Mouse (Mus musculus) heart, embryonic 12.5 days (tissue): Measurements from ENCODE around the gene Vps13c. TPM values are rescaled to one million over a fixed set of nuclear protein-coding genes. Genes with fewer than 3 reads are reported as not detected.
A peak's percentile ranks its signal among the peaks of the same experiment; 100 is the strongest.

ENCODE experiments used
- ATAC-seq: fragments of 200-750 bp; cut with Nextera tagmentation; 2 replicates; pipeline ENCODE4 v1.8.0; 2017; ENCODE audit warnings: moderate TSS enrichment, moderate library complexity; ENCODE audit not compliant: insufficient number of reproducible peaks, low FRiP score
- H3K27ac ChIP-seq: fragments of 300-500 bp; sonication (generic); 2 replicates; pipeline ENCODE4 v1.5.1; 2016; ENCODE audit warnings: mild to moderate bottlenecking, moderate library complexity; ENCODE audit not compliant: poor library complexity, severe bottlenecking
- H3K27me3 ChIP-seq: fragments of 300-500 bp; sonication (generic); replicated peaks from 2 replicates; pipeline ENCODE4 v1.6.1; 2016; ENCODE audit warnings: mild to moderate bottlenecking, moderate library complexity
- H3K36me3 ChIP-seq: fragments of 300-500 bp; sonication (generic); 2 replicates; pipeline ENCODE4 v1.6.1; 2016; ENCODE audit warnings: mild to moderate bottlenecking, moderate library complexity
- H3K4me1 ChIP-seq: fragments of 300-500 bp; sonication (generic); replicated peaks from 2 replicates; pipeline ENCODE4 v1.6.1; 2016; ENCODE audit warnings: mild to moderate bottlenecking
- H3K4me2 ChIP-seq: fragments of 300-500 bp; sonication (generic); 2 replicates; pipeline ENCODE4 v1.6.1; 2016; ENCODE audit warnings: mild to moderate bottlenecking, moderate library complexity
- H3K4me3 ChIP-seq: fragments of 300-500 bp; sonication (generic); 2 replicates; pipeline ENCODE4 v1.5.1; 2016; ENCODE audit warnings: mild to moderate bottlenecking
- H3K9ac ChIP-seq: fragments of 300-500 bp; sonication (generic); 2 replicates; pipeline ENCODE4 v1.6.1; 2016; ENCODE audit warnings: mild to moderate bottlenecking, moderate library complexity
- H3K9me3 ChIP-seq: fragments of 300-500 bp; sonication (generic); replicated peaks from 2 replicates; pipeline ENCODE4 v1.6.1; 2016; ENCODE audit warnings: mild to moderate bottlenecking, moderate library complexity
- WGBS: fragments of 180-500 bp; shearing (Covaris S2); methylation state at CpG from one replicate; pipeline ENCODE4 v1.1.7; 2016; 5-methylcytosine and 5-hydroxymethylcytosine counted together
- polyA plus RNA-seq: library from polyadenylated mRNA; unstranded; fragments of >200 nt; fragmentation: Nextera tagmentation; extraction: Ambion mirVana; gene quantifications from 2 replicates; pipeline ENCODE4 v1.2.1, GENCODE M21; 2016

Vps13c gene
- polyA plus RNA-seq, 1 experiment from 2014 or later: 6.3 TPM

DNA sequence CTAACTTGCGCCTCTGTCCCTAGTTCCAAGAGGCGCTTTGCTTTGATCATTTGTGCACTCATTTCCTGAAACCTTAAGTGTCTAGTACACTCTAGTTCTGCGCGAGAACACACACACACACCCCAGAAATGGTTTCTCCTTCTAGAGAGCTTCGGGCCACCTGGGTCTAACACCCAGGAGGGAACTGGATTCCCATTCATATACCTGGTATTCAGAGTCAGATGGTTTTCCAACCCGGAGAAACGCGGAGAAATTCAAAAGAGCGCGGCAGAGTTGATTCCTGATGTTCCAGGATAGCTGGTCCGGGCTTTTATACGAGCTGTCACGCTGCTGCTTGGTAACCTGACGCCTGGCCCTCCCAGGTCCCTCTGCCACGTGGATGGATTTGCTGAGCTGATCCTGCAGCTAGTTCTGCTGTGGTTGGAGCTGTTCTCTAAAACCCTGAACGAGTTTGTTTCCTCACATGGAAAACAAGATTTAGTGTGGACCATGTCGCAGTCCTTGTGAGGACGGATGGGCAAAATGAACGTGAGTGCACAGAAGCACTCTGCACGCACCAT is 8.1 kb upstream of the Vps13c start, which contains the start of gene C2cd4a:
TSS of gene C2cd4a (minus strand) at position 285 of the 560 bp plus-strand sequence.
- Histone ChIP-seq H3K4me3 (peak within 1 kb of the TSS; percentile 75), H3K36me3 (no peaks in the 10 kb centered on the region), H3K4me1 (peaks cover 9% of the 10 kb centered on the region), H3K27me3 (peaks cover 43% of the 10 kb centered on the region), H3K27ac (no peak within 1 kb of the TSS), H3K9me3 (peaks cover 2% of the 10 kb centered on the region; the same call in 1 of the 2 replicates), H3K9ac (peak within 1 kb of the TSS; percentile 77), H3K4me2 (peak within 1 kb of the TSS; percentile 99)
- 5% methylated on average over 20 of the region's 20 CpGs for WGBS
- no peak for ATAC-seq

- H3K4me2 ChIP-seq: no peak overlapping the region
- peaks cover 33% of the 10 kb centered on the region for H3K27me3 ChIP-seq
- ATAC-seq: no peak
- 81% methylated on average over 5 of the region's 5 CpGs for WGBS
- H3K27ac ChIP-seq: no peak overlapping the region
- peaks cover 2% of the 10 kb centered on the region; the same call in 1 of the 2 replicates for H3K9me3 ChIP-seq
- H3K4me3 ChIP-seq: no peak overlapping the region
- H3K36me3 ChIP-seq: no peaks in the 10 kb centered on the region
- H3K9ac ChIP-seq: no peak overlapping the region
- H3K4me1 ChIP-seq: peaks cover 9% of the 10 kb centered on the region
Measured at GRCm38 (mm10) chr9:67834535-67834934, 5.7 kb upstream of the Vps13c start.

- WGBS: 82% methylated on average over 2 of the region's 2 CpGs
- no peaks in the 10 kb centered on the region for H3K36me3 ChIP-seq
- H3K9ac ChIP-seq: no peak overlapping the region
- H3K27me3 ChIP-seq: peaks cover 5% of the 10 kb centered on the region
- no peak overlapping the region for H3K4me2 ChIP-seq
- peaks cover 2% of the 10 kb centered on the region; the same call in 1 of the 2 replicates for H3K9me3 ChIP-seq
- H3K4me3 ChIP-seq: no peak overlapping the region
- ATAC-seq: no peak
- no peak overlapping the region for H3K27ac ChIP-seq
- peaks cover 7% of the 10 kb centered on the region for H3K4me1 ChIP-seq
Measured at GRCm38 (mm10) chr9:67837311-67837710, 2.9 kb upstream of the Vps13c start.

GRCm38 (mm10) chr9:67842797-67843196 is 2.6 kb downstream of the Vps13c start:
- Histone ChIP-seq H3K36me3 (no peaks in the 10 kb centered on the region), H3K4me3 (no peak overlapping the region), H3K4me1 (peaks cover 7% of the 10 kb centered on the region), H3K27ac (no peak overlapping the region), H3K9ac (no peak overlapping the region), H3K4me2 (no peak overlapping the region), H3K9me3 (no peaks in the 10 kb centered on the region), H3K27me3 (no peaks in the 10 kb centered on the region)
- no peak for ATAC-seq
- WGBS: 52% methylated on average over 5 of the region's 5 CpGs

- no peaks in the 10 kb centered on the region for H3K27me3 ChIP-seq
- H3K9ac ChIP-seq: no peak overlapping the region
- no peaks in the 10 kb centered on the region for H3K36me3 ChIP-seq
- no peaks in the 10 kb centered on the region for H3K9me3 ChIP-seq
- H3K4me3 ChIP-seq: no peak overlapping the region
- no peak overlapping the region for H3K27ac ChIP-seq
- peaks cover 11% of the 10 kb centered on the region for H3K4me1 ChIP-seq
- 76% methylated on average over 4 of the region's 4 CpGs for WGBS
- no peak overlapping the region for H3K4me2 ChIP-seq
- ATAC-seq: no peak
Measured at GRCm38 (mm10) chr9:67845012-67845411, 4.8 kb downstream of the Vps13c start.

- H3K9ac ChIP-seq: no peak overlapping the region
- no peak for ATAC-seq
- no peaks in the 10 kb centered on the region for H3K36me3 ChIP-seq
- no peak overlapping the region for H3K27ac ChIP-seq
- H3K4me3 ChIP-seq: no peak overlapping the region
- no peaks in the 10 kb centered on the region for H3K9me3 ChIP-seq
- no peak overlapping the region for H3K4me2 ChIP-seq
- no peaks in the 10 kb centered on the region for H3K27me3 ChIP-seq
- peaks cover 12% of the 10 kb centered on the region for H3K4me1 ChIP-seq
- 77% methylated on average over 5 of the region's 5 CpGs for WGBS
Measured at GRCm38 (mm10) chr9:67845648-67846047, 5.5 kb downstream of the Vps13c start.

- Histone ChIP-seq H3K36me3 (no peaks in the 10 kb centered on the region), H3K4me2 (no peak overlapping the region), H3K9me3 (no peaks in the 10 kb centered on the region; the same call in 1 of the 2 replicates), H3K9ac (no peak overlapping the region), H3K4me1 (peaks cover 7% of the 10 kb centered on the region), H3K27me3 (no peaks in the 10 kb centered on the region), H3K27ac (no peak overlapping the region), H3K4me3 (no peak overlapping the region)
- WGBS: 92% methylated on average over 2 of the region's 2 CpGs
- no peak for ATAC-seq
Measured at GRCm38 (mm10) chr9:67846089-67846488, 5.9 kb downstream of the Vps13c start.

DNA sequence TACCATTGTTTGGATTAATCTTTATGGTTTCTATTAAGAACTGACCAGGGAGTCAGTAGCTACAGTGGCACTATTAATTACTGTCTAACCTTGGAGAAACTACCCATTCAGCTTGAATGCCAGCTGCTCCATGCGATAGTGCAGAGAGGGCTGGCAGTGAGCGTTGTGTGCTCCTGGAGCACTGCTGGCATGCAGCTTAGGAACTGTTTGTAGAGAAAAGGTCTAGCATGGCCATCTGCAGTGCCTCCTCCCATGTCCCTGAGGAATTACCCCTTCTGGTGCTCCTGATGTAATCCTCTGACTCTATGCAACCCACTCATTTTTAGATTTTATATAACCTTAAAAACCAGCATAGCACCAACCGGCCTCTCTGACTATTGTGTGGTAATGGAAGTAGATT is 7.4 kb downstream of the Vps13c start:
- H3K4me3 ChIP-seq: no peak overlapping the region
- H3K4me2 ChIP-seq: no peak overlapping the region
- ATAC-seq: no peak
- no peaks in the 10 kb centered on the region; the same call in 1 of the 2 replicates for H3K9me3 ChIP-seq
- no peaks in the 10 kb centered on the region for H3K27me3 ChIP-seq
- H3K36me3 ChIP-seq: no peaks in the 10 kb centered on the region
- 94% methylated on average over 3 of the region's 3 CpGs for WGBS
- no peak overlapping the region for H3K9ac ChIP-seq
- H3K4me1 ChIP-seq: peaks cover 7% of the 10 kb centered on the region
- H3K27ac ChIP-seq: no peak overlapping the region

DNA sequence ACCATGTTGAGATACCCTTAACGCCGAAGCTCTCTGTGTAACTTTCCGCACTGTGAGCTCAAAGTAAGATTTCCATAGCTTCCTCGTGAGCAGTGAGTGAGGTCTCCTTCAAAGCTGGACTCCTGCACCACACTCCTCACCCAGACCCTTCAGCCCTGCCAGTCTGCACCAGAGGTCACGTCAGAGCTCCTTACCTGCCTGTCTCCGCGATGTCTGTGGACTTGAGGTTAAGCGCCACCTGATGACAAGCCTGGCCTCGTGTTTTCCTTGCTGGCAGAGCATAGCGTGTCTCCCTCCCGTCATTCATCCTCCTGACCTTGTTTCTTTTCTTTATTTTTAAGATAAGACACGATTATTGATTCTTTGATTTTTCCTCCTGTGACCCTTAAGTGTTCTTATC is 9.2 kb downstream of the Vps13c start:
- ATAC-seq: no peak
- Histone ChIP-seq H3K4me2 (no peak overlapping the region), H3K4me3 (no peak overlapping the region), H3K4me1 (peaks cover 7% of the 10 kb centered on the region), H3K9me3 (no peaks in the 10 kb centered on the region; the same call in 1 of the 2 replicates), H3K36me3 (peaks cover 3% of the 10 kb centered on the region; the same call in 1 of the 2 replicates), H3K9ac (no peak overlapping the region), H3K27ac (no peak overlapping the region), H3K27me3 (no peaks in the 10 kb centered on the region)
- 67% methylated on average over 12 of the region's 12 CpGs for WGBS

DNA sequence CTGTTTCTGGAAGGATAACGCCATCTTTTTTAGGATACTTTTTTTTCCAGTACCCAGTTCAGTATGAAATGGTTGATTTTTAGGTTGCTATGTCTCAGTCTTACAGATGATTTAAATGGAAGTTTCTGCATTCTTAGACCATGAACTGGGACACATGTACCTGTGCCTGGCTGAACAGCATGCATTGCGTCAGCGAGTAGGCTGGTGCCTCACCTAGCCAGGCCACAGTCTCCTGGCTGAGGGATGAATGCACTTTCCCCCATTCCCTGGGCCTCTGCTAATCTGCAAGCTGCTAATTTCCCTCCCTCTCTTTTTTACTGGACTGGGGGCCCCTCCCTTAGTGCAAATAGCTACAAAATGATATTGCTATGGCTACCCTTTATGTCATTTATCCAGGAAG is 9.7 kb downstream of the Vps13c start:
- ATAC-seq: no peak
- Histone ChIP-seq H3K9me3 (no peaks in the 10 kb centered on the region; the same call in 1 of the 2 replicates), H3K27me3 (no peaks in the 10 kb centered on the region), H3K4me2 (no peak overlapping the region), H3K4me3 (no peak overlapping the region), H3K4me1 (peaks cover 7% of the 10 kb centered on the region), H3K36me3 (peaks cover 5% of the 10 kb centered on the region), H3K9ac (no peak overlapping the region), H3K27ac (no peak overlapping the region)
- 86% methylated on average over 3 of the region's 3 CpGs for WGBS

DNA sequence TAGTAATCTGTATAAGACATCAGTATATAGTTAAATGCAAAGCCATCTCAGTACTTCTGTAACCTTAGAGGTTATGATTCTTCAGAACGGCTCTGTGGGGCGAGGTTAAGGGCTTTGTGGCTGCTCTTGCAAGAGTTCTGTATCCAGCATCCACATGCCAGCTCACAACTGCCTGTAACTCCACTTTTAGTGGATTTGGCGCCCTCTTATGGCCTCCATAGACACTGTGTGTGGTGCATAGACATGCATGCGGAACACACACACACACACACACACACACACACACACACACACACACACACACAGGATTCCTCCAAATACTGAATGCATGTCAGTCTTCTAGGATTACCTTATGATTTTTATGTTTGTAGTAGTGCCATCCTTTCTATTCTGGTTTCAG is 11.0 kb downstream of the Vps13c start:
- Histone ChIP-seq H3K4me1 (peaks cover 7% of the 10 kb centered on the region), H3K27me3 (no peaks in the 10 kb centered on the region), H3K27ac (no peak overlapping the region), H3K36me3 (peaks cover 12% of the 10 kb centered on the region), H3K9ac (no peak overlapping the region), H3K9me3 (no peaks in the 10 kb centered on the region; the same call in 1 of the 2 replicates), H3K4me2 (no peak overlapping the region), H3K4me3 (no peak overlapping the region)
- no peak for ATAC-seq
- 86% methylated on average over 4 of the region's 4 CpGs for WGBS

GRCm38 (mm10) chr9:67860273-67860672 is 20.1 kb downstream of the Vps13c start:
- no peaks in the 10 kb centered on the region for H3K27me3 ChIP-seq
- no peak for ATAC-seq
- H3K27ac ChIP-seq: no peak overlapping the region
- H3K9me3 ChIP-seq: no peaks in the 10 kb centered on the region
- peaks cover 24% of the 10 kb centered on the region for H3K36me3 ChIP-seq
- no peak overlapping the region for H3K4me3 ChIP-seq
- WGBS: 87% methylated on average over 2 of the region's 2 CpGs
- H3K4me1 ChIP-seq: no peaks in the 10 kb centered on the region; the same call in 1 of the 2 replicates
- no peak overlapping the region for H3K4me2 ChIP-seq
- no peak overlapping the region for H3K9ac ChIP-seq
